Comparison of ENCODE assay signal across 10 mouse cellular contexts in the genomic region with DNA sequence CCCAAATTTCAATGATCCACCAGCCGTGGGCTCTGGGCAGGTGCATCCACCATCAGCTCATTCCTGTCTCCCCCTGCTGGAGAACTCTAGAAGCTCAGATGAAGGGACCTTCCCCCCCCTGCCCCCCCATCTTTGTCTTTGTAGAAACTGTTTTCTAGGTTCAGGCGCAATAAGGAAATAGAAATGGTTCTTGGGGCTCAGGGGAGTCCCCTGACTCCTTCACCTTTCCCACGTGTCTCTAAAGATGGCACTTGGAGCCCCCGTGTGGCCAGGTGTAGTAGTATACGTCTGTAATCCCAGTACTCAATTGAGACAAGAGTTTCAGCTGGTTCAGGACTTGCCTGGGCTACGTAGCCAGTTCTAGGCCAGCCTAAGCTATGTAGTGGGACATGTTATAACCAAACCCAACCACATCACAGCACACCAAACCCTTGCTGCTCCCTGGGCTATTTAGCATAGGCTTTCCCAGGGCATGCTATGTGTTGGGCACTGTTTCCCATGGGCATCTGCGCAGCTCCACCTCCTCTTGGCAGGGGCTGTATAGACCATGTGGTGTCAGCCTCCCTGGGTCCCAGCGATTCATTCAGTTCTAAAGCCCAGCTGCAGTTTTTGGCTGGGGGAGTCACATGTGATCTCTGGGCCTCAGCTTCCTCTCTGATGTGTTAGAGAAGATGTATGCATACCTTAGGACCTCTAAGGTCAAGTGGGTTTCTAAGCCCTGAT. TPM values are rescaled to one million over a fixed set of nuclear protein-coding genes. Genes with fewer than 3 reads are reported as not detected.
DNase-seq lines count a peak whose midpoint lies in the region; ATAC-seq and TF ChIP-seq lines count a peak whose summit lies in the region.
"Had no signal": no experiment of that assay in that cellular context is flagged by ENCODE, and none has a peak within 500 bp of the region (broad histone marks: within the 10 kb centered on the region; RNA-seq: fewer than 3 reads in every experiment).

No protein-coding gene starts in this region.

- no peak overlapping the region for H3K4me2 ChIP-seq in kidney, postnatal 0 days (ENCODE audit: low read length)
- H3K4me2 ChIP-seq: forebrain, embryonic 15.5 days; heart, embryonic 15.5 days; stomach, embryonic 15.5 days had no signal

- H3K9ac ChIP-seq in kidney, postnatal 0 days (ENCODE audit: low read depth, low read length): no peak overlapping the region
- H3K9ac ChIP-seq: forebrain, embryonic 15.5 days; heart, embryonic 15.5 days; stomach, embryonic 15.5 days had no signal

- H3K27me3 ChIP-seq in kidney, postnatal 0 days (ENCODE audit: insufficient read depth, low read length): no peaks in the 10 kb centered on the region
- no peaks in the 10 kb centered on the region for H3K27me3 ChIP-seq in spleen, adult 2 months (ENCODE audit: control insufficient read depth, insufficient read depth, low read length)
- no peaks in the 10 kb centered on the region for H3K27me3 ChIP-seq in embryonic facial prominence, embryonic 10.5 days (replicated peaks; ENCODE audit: low read depth, poor library complexity, severe bottlenecking)
- H3K27me3 ChIP-seq: forebrain, embryonic 15.5 days; stomach, embryonic 15.5 days had no signal

- peak; percentile 62 for TF ChIP-seq CTCF in kidney, postnatal 0 days (IDR thresholded peaks at IDR 0.05; ENCODE audit: low read depth)
- peak; percentile 14; the same call in 1 of the 2 replicates for TF ChIP-seq CTCF in spleen, adult 2 months (IDR thresholded peaks at IDR 0.05; ENCODE audit: extremely low read depth, insufficient read depth, insufficient read length, insufficient replicate concordance)

- no peaks in the 10 kb centered on the region for H3K4me1 ChIP-seq in kidney, postnatal 0 days (replicated peaks; ENCODE audit: insufficient read depth, low read length)
- no peaks in the 10 kb centered on the region for H3K4me1 ChIP-seq in spleen, adult 2 months (ENCODE audit: control insufficient read depth, insufficient read depth, insufficient read length)
- H3K4me1 ChIP-seq in embryonic facial prominence, embryonic 10.5 days: 0 out of 2 replicates have a peak, but pooled peaks cover 2% of the 10 kb centered on the region
- H3K4me1 ChIP-seq: heart, embryonic 15.5 days; stomach, embryonic 15.5 days had no signal

- no peak for TF ChIP-seq POLR2A in spleen, adult 2 months (IDR thresholded peaks at IDR 0.05; ENCODE audit: low read depth, low read length)

- DNase-seq in kidney, postnatal 0 days (ENCODE audit: low spot score): no peak
- no peak for DNase-seq in kidney, adult 11 months
- DNase-seq in spleen, adult 2 months (ENCODE audit: low read depth in 1 of 2, low spot score in 2 of 2): no peak
- DNase-seq in spleen, postnatal 4 days (ENCODE audit: low spot score in 2 of 2): no peak
- peak; percentile 40 for DNase-seq in thymus, postnatal 14 days
- DNase-seq in embryonic facial prominence, embryonic 10.5 days (ENCODE audit: low spot score): no peak

- H3K27ac ChIP-seq in kidney, postnatal 0 days: no peak overlapping the region
- H3K27ac ChIP-seq in spleen, adult 2 months (ENCODE audit: insufficient read depth, low read length): no peak overlapping the region
- H3K27ac ChIP-seq in embryonic facial prominence, embryonic 10.5 days (replicated peaks): no peak overlapping the region
- H3K27ac ChIP-seq: forebrain, embryonic 15.5 days; heart, embryonic 15.5 days; stomach, embryonic 15.5 days had no signal

- no peaks in the 10 kb centered on the region for H3K36me3 ChIP-seq in kidney, postnatal 0 days (ENCODE audit: insufficient read depth, low read length)
- H3K36me3 ChIP-seq in spleen, adult 2 months (ENCODE audit: control insufficient read depth, insufficient read depth, low read length): no peaks in the 10 kb centered on the region
- no peaks in the 10 kb centered on the region for H3K36me3 ChIP-seq in embryonic facial prominence, embryonic 10.5 days (replicated peaks)
- H3K36me3 ChIP-seq: forebrain, embryonic 15.5 days; heart, embryonic 15.5 days; stomach, embryonic 15.5 days had no signal

- no peak overlapping the region for H3K4me3 ChIP-seq in kidney, postnatal 0 days (replicated peaks; ENCODE audit: low read depth, low read length)
- no peak overlapping the region for H3K4me3 ChIP-seq in spleen, adult 2 months (ENCODE audit: extremely low read depth, insufficient read depth, insufficient read length)
- H3K4me3 ChIP-seq in embryonic facial prominence, embryonic 10.5 days: no peak overlapping the region
- H3K4me3 ChIP-seq: forebrain, embryonic 15.5 days; heart, embryonic 15.5 days; stomach, embryonic 15.5 days had no signal

- ATAC-seq in kidney, postnatal 0 days (replicated peaks; ENCODE audit: low FRiP score, low read depth): no peak
- ATAC-seq in activated CD4-positive, CD25-positive, alpha-beta regulatory T cell, adult 4 months: peak; percentile 28
- ATAC-seq: forebrain, embryonic 15.5 days had no signal

- WGBS in kidney, postnatal 0 days: 66% methylated on average over 8 of the region's 8 CpGs
- WGBS in spleen, adult 2 months: 50% methylated on average over 8 of the region's 8 CpGs
- WGBS in embryonic facial prominence, embryonic 10.5 days: 55% methylated on average over 8 of the region's 8 CpGs

- H3K9me3 ChIP-seq in kidney, postnatal 0 days (replicated peaks; ENCODE audit: low read length): no peaks in the 10 kb centered on the region
- H3K9me3 ChIP-seq in embryonic facial prominence, embryonic 10.5 days: no peaks in the 10 kb centered on the region
- H3K9me3 ChIP-seq: forebrain, embryonic 15.5 days; heart, embryonic 15.5 days; stomach, embryonic 15.5 days had no signal

RNA-seq across cellular contexts. Expression of gene Gna12, which starts 27.4 kb away (rescaled TPM):
- 28.1 and 48.8 TPM in 2 replicates for polyA plus RNA-seq in kidney, postnatal 0 days (2015; fragmentation: Nextera tagmentation; extraction: Ambion mirVana)
- 66.8 and 67.9 TPM in 2 replicates for polyA plus RNA-seq in spleen, adult 2 months (2012; rRNA removed)
- polyA plus RNA-seq in activated CD4-positive, CD25-positive, alpha-beta regulatory T cell, adult 4 months (2017; shearing (Covaris generic)): 1 to 10 TPM; 3.9 to 4.6 TPM
- 11.4 and 14.1 TPM in 2 replicates for polyA plus RNA-seq in embryonic facial prominence, embryonic 10.5 days (2016; fragmentation: Nextera tagmentation; extraction: Ambion mirVana)
